Mouse (Mus musculus): ENCODE results near the gene Lcorl.

DNA sequence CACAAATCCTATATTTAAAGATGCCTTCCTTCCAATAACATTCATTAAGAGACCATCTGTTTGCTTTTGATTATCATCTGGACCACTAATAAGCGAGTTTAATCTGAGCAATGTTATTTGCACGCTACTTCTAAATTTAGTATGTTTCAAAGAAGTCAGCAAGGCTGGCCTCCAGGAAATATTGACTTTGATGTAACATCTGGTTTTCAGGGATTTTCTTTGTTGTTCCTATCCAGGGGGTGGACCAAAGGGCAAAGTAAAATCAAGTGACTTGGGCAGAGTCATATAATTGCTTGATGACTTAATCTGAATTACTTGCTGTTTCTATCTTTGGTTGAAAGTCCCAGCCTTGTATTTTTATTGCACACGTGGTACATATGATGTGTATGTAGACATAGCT lies 45.8 kb upstream of the Lcorl start:
- no peak for TF ChIP-seq CTCF (IDR thresholded peaks at IDR 0.05)
- TF ChIP-seq EP300 (IDR thresholded peaks at IDR 0.05; ENCODE audit: insufficient read depth, low read depth, low read length), result no peak
- TF ChIP-seq POLR2A (IDR thresholded peaks at IDR 0.05; ENCODE audit: insufficient read depth, low read depth, low read length), result no peak

All from heart, adult 2 months (tissue).